Mouse (Mus musculus): ENCODE results near the gene Sufu. TPM values are rescaled to one million over a fixed set of nuclear protein-coding genes. Genes with fewer than 3 reads are reported as not detected.

Gene Sufu
- polyA plus RNA-seq, 1 experiment: 18.6 TPM

DNA sequence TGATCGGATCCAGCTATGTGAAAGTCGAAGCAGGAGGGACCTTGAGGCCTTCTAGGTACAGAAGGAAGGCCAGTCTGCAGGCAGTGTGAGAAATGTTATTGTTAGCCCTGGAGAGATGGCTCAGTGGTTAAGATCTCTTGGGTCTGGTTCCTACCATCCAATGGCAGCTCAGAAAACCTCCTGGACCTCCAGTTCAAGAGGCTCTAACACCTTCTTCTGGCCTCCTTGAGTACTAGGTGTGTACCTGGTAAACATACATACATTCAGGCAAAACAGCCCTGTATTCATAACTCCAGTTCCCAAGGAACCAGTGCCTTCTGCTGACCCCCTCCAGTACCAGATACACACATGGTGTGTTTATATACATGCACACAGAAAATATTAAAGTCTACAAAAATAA lies 17.3 kb downstream of the Sufu start:
- H3K4me3 ChIP-seq (ENCODE audit: extremely low read depth, insufficient read depth, insufficient read length): no peak overlapping the region
- WGBS: 91% methylated on average over 2 of the region's 2 CpGs
- TF ChIP-seq POLR2A (IDR thresholded peaks at IDR 0.05; ENCODE audit: low read depth, low read length) (no peak), CTCF (IDR thresholded peaks at IDR 0.05; ENCODE audit: extremely low read depth, insufficient read depth, insufficient read length, insufficient replicate concordance) (no peak)

DNA sequence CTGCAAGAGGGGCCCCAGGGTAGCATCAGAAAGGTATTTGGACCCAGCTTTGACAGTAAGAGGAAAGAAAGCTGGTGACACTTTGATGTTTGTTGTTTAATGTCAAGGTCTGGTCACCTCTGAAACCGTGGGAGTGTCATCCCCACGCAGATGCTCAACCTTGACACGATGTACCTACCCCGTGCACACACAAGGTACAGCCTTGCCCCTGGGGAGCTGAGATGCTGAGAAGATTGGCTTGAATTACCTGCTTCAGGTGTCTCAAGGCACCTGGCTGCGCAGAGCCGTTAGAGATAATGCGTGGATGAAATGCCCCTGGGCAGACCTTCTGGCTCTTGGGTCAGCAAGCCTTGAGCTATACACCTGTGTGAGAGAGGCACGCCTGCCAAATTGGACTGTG lies 17.8 kb downstream of the Sufu start:
- TF ChIP-seq POLR2A (IDR thresholded peaks at IDR 0.05; ENCODE audit: low read depth, low read length) (no peak), CTCF (IDR thresholded peaks at IDR 0.05; ENCODE audit: extremely low read depth, insufficient read depth, insufficient read length, insufficient replicate concordance) (no peak)
- H3K27me3 ChIP-seq (ENCODE audit: control insufficient read depth, insufficient read depth, low read length): no peaks in the 10 kb centered on the region
- H3K4me1 ChIP-seq (ENCODE audit: control insufficient read depth, insufficient read depth, insufficient read length): no peaks in the 10 kb centered on the region
- no peak overlapping the region for H3K27ac ChIP-seq (ENCODE audit: insufficient read depth, low read length)
- WGBS: 87% methylated on average over 8 of the region's 8 CpGs
- no peak overlapping the region for H3K4me3 ChIP-seq (ENCODE audit: extremely low read depth, insufficient read depth, insufficient read length)
- H3K36me3 ChIP-seq (ENCODE audit: control insufficient read depth, insufficient read depth, low read length): no peaks in the 10 kb centered on the region
- DNase-seq (ENCODE audit: low read depth in 1 of 2, low spot score in 2 of 2): no peak

More for the DNA sequence above, 17.3 kb downstream of the Sufu start:
- Histone ChIP-seq H3K27me3 (ENCODE audit: control insufficient read depth, insufficient read depth, low read length) (no peaks in the 10 kb centered on the region), H3K4me1 (ENCODE audit: control insufficient read depth, insufficient read depth, insufficient read length) (no peaks in the 10 kb centered on the region), H3K36me3 (ENCODE audit: control insufficient read depth, insufficient read depth, low read length) (no peaks in the 10 kb centered on the region), H3K27ac (ENCODE audit: insufficient read depth, low read length) (no peak overlapping the region)
- DNase-seq (ENCODE audit: low read depth in 1 of 2, low spot score in 2 of 2): no peak

DNA sequence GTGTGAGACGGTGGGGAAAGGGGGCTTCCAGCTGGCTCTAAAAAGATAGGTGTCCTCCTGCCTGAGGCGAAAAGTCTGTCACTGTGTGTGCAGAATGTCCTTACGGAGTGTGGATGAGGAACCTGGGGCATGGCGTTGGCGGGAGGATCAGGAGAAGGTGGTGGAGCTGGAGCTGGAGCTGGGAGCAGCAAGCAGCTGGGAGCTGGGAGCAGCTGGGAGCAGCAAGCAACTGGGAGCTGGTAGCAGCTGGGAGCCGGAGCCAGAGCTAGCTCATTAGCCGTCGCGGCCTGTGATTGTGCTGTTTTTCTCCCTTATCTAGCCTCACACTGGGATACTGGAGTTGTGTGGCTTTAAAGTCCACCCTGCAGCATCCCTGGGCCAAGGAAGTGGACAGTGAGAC lies 19.6 kb downstream of the Sufu start:
- Histone ChIP-seq H3K4me3 (ENCODE audit: extremely low read depth, insufficient read depth, insufficient read length) (no peak overlapping the region), H3K36me3 (ENCODE audit: control insufficient read depth, insufficient read depth, low read length) (no peaks in the 10 kb centered on the region), H3K4me1 (ENCODE audit: control insufficient read depth, insufficient read depth, insufficient read length) (no peaks in the 10 kb centered on the region), H3K27ac (ENCODE audit: insufficient read depth, low read length) (no peak overlapping the region), H3K27me3 (ENCODE audit: control insufficient read depth, insufficient read depth, low read length) (no peaks in the 10 kb centered on the region)
- TF ChIP-seq CTCF (IDR thresholded peaks at IDR 0.05; ENCODE audit: extremely low read depth, insufficient read depth, insufficient read length, insufficient replicate concordance): no peak
- no peak for TF ChIP-seq POLR2A (IDR thresholded peaks at IDR 0.05; ENCODE audit: low read depth, low read length)
- WGBS: 91% methylated on average over 9 of the region's 9 CpGs
- DNase-seq (ENCODE audit: low read depth in 1 of 2, low spot score in 2 of 2): no peak

- Histone ChIP-seq H3K27me3 (ENCODE audit: control insufficient read depth, insufficient read depth, low read length) (no peaks in the 10 kb centered on the region), H3K36me3 (ENCODE audit: control insufficient read depth, insufficient read depth, low read length) (no peaks in the 10 kb centered on the region), H3K4me1 (ENCODE audit: control insufficient read depth, insufficient read depth, insufficient read length) (no peaks in the 10 kb centered on the region), H3K4me3 (ENCODE audit: extremely low read depth, insufficient read depth, insufficient read length) (no peak overlapping the region), H3K27ac (ENCODE audit: insufficient read depth, low read length) (no peak overlapping the region)
- WGBS: 91% methylated on average over 4 of the region's 4 CpGs
- TF ChIP-seq CTCF (IDR thresholded peaks at IDR 0.05; ENCODE audit: extremely low read depth, insufficient read depth, insufficient read length, insufficient replicate concordance): no peak
- TF ChIP-seq POLR2A (IDR thresholded peaks at IDR 0.05; ENCODE audit: low read depth, low read length): no peak
- no peak for DNase-seq (ENCODE audit: low read depth in 1 of 2, low spot score in 2 of 2)
Measured at GRCm38 (mm10) chr19:46418051-46418450, 21.4 kb downstream of the Sufu start.

DNA sequence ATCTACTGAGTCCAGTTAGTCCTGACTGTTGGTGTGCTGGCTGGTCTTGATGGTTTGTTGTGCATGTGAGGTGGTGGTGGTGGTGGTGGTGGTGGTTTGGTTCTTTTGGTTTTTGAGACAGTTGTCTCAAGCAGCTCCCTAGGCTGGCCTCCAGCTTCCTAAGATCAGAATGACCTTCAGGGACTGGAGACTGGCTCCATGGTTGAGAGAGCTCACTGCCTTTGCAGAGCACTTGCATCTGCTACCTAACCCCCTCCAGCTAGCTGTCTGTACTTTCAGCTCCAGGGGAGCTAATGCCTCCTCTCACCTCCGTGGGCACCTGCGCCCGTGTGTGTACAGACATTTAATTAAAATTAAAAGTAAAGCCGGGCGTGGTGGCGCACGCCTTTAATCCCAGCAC lies 23.7 kb downstream of the Sufu start:
- no peak for TF ChIP-seq CTCF (IDR thresholded peaks at IDR 0.05; ENCODE audit: extremely low read depth, insufficient read depth, insufficient read length, insufficient replicate concordance)
- no peak for TF ChIP-seq POLR2A (IDR thresholded peaks at IDR 0.05; ENCODE audit: low read depth, low read length)
- no peaks in the 10 kb centered on the region for H3K27me3 ChIP-seq (ENCODE audit: control insufficient read depth, insufficient read depth, low read length)
- 91% methylated on average over 7 of the region's 7 CpGs for WGBS
- H3K4me1 ChIP-seq (ENCODE audit: control insufficient read depth, insufficient read depth, insufficient read length): no peaks in the 10 kb centered on the region
- no peak for DNase-seq (ENCODE audit: low read depth in 1 of 2, low spot score in 2 of 2)
- H3K4me3 ChIP-seq (ENCODE audit: extremely low read depth, insufficient read depth, insufficient read length): no peak overlapping the region
- H3K27ac ChIP-seq (ENCODE audit: insufficient read depth, low read length): no peak overlapping the region
- peaks cover 2% of the 10 kb centered on the region; the same call in 1 of the 2 replicates for H3K36me3 ChIP-seq (ENCODE audit: control insufficient read depth, insufficient read depth, low read length)

DNA sequence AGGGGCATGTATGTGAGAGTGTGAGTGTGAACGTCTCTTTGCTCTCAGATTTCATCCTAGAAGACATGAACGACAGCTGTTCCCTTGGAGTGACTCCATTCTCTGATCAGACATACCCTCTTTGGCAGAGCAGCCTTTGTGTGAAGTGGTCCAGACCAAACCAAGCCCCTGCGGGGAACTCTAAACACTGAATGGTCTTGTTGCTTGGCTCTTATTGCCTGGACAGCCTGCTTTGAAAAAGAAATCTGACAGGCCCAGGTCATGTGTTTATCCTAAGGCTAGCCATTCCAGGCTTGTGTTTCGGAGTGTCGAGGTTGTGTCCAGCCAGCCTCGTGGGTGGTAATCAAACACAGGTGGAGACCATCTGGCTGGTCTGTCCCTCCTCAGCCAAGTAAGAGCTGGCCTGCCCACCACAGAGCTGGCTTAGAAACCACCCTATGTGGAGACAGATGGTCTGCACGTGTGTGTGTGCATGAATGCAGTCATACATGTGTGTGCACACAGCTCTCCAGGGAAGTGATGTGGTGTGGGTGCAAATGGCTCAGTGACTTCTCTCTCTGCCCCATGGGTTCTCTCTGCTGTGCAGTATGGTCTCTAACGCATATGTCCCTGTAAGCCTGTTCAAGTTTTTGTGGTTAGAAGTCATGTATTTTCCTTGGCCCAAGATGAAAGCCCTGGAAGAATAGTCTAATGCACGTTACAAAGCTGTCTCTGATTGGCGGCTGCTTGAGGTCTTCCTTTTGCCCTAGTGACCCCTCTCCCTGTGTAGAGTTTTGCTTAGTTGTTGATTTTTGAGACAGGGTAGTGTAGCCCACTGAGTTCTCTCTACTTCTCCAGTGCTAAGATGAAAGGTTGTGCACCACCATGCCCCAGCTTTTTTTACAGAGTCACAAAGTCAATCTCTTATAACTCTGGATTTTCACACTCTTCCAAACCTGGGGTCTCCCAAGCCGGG lies 26.0 kb downstream of the Sufu start:
- no peak for DNase-seq (ENCODE audit: low read depth in 1 of 2, low spot score in 2 of 2)
- peaks cover 2% of the 10 kb centered on the region; the same call in 1 of the 2 replicates for H3K36me3 ChIP-seq (ENCODE audit: control insufficient read depth, insufficient read depth, low read length)
- H3K4me3 ChIP-seq (ENCODE audit: extremely low read depth, insufficient read depth, insufficient read length): no peak overlapping the region
- 84% methylated on average over 11 of the region's 11 CpGs for WGBS
- no peak overlapping the region for H3K27ac ChIP-seq (ENCODE audit: insufficient read depth, low read length)
- no peaks in the 10 kb centered on the region for H3K27me3 ChIP-seq (ENCODE audit: control insufficient read depth, insufficient read depth, low read length)
- no peak for TF ChIP-seq CTCF (IDR thresholded peaks at IDR 0.05; ENCODE audit: extremely low read depth, insufficient read depth, insufficient read length, insufficient replicate concordance)
- no peak for TF ChIP-seq POLR2A (IDR thresholded peaks at IDR 0.05; ENCODE audit: low read depth, low read length)
- H3K4me1 ChIP-seq (ENCODE audit: control insufficient read depth, insufficient read depth, insufficient read length): no peaks in the 10 kb centered on the region

- no peak overlapping the region for H3K4me3 ChIP-seq (ENCODE audit: extremely low read depth, insufficient read depth, insufficient read length)
- 94% methylated on average over 8 of the region's 8 CpGs for WGBS
- peaks cover 2% of the 10 kb centered on the region; the same call in 1 of the 2 replicates for H3K36me3 ChIP-seq (ENCODE audit: control insufficient read depth, insufficient read depth, low read length)
- DNase-seq (ENCODE audit: low read depth in 1 of 2, low spot score in 2 of 2): no peak
- no peak for TF ChIP-seq POLR2A (IDR thresholded peaks at IDR 0.05; ENCODE audit: low read depth, low read length)
- no peak for TF ChIP-seq CTCF (IDR thresholded peaks at IDR 0.05; ENCODE audit: extremely low read depth, insufficient read depth, insufficient read length, insufficient replicate concordance)
- H3K27me3 ChIP-seq (ENCODE audit: control insufficient read depth, insufficient read depth, low read length): no peaks in the 10 kb centered on the region
- no peaks in the 10 kb centered on the region for H3K4me1 ChIP-seq (ENCODE audit: control insufficient read depth, insufficient read depth, insufficient read length)
- no peak overlapping the region for H3K27ac ChIP-seq (ENCODE audit: insufficient read depth, low read length)
Measured at GRCm38 (mm10) chr19:46425266-46425665, 28.6 kb downstream of the Sufu start.
